Mouse (Mus musculus) heart, embryonic 14.5 days (tissue): ENCODE results near the gene Gm12355. TPM values are rescaled to one million over a fixed set of nuclear protein-coding genes. Genes with fewer than 3 reads are reported as not detected.

Experiments
- ATAC-seq: fragments of 200-750 bp; cut with Nextera tagmentation; 2 replicates; pipeline ENCODE4 v1.8.0; 2017; ENCODE audit warnings: low read depth, moderate TSS enrichment; ENCODE audit not compliant: insufficient number of reproducible peaks, insufficient read depth, low FRiP score
- H3K27ac ChIP-seq, 2 experiments: fragments of 200-500 bp in 1 of 2; fragments of 300-500 bp in 1 of 2; sonication (generic) in 1 of 2; replicated peaks in 1 of 2; 2 replicates each; pipeline ENCODE4 v1.5.1; 2012 to 2014; ENCODE audit warnings: low read depth in 2 of 2, low read length in 2 of 2, control low read depth in 1 of 2, mild to moderate bottlenecking in 1 of 2, mixed read lengths in 1 of 2; ENCODE audit not compliant: control insufficient read depth in 1 of 2, insufficient read depth in 1 of 2
- H3K27me3 ChIP-seq: fragments of 300-500 bp; sonication (generic); 2 replicates; pipeline ENCODE4 v1.6.1; 2014; ENCODE audit warnings: mild to moderate bottlenecking, low read length, control low read depth; ENCODE audit not compliant: control insufficient read depth, insufficient read depth
- H3K36me3 ChIP-seq: fragments of 300-500 bp; sonication (generic); 2 replicates; pipeline ENCODE4 v1.6.1; 2014; ENCODE audit warnings: mild to moderate bottlenecking, control low read depth, low read length, mixed read lengths; ENCODE audit not compliant: control insufficient read depth, insufficient read depth
- H3K4me1 ChIP-seq, 2 experiments: fragments of 200-500 bp in 1 of 2; fragments of 300-500 bp in 1 of 2; sonication (generic) in 1 of 2; 2 replicates each; pipeline ENCODE4 v1.6.1; 2012 to 2014; ENCODE audit warnings: low read length in 2 of 2, control low read depth in 1 of 2, mixed read lengths in 1 of 2; ENCODE audit not compliant: control insufficient read depth in 2 of 2, insufficient read depth in 2 of 2
- H3K4me2 ChIP-seq: fragments of 300-500 bp; sonication (generic); 2 replicates; pipeline ENCODE4 v1.6.1; 2014; ENCODE audit warnings: mild to moderate bottlenecking, low read length
- H3K4me3 ChIP-seq, 2 experiments: fragments of 200-500 bp in 1 of 2; fragments of 300-500 bp in 1 of 2; sonication (generic) in 1 of 2; 2 replicates each; pipeline ENCODE4 v1.5.1; 2012 to 2014; ENCODE audit warnings: low read length in 2 of 2, mild to moderate bottlenecking in 2 of 2, control low read depth in 1 of 2, low read depth in 1 of 2, moderate library complexity in 1 of 2; ENCODE audit not compliant: control insufficient read depth in 1 of 2, insufficient read depth in 1 of 2
- H3K9ac ChIP-seq: fragments of 300-500 bp; sonication (generic); 2 replicates; pipeline ENCODE4 v1.6.1; 2014; ENCODE audit warnings: mild to moderate bottlenecking, low read length
- H3K9me3 ChIP-seq: fragments of 300-500 bp; sonication (generic); 2 replicates; pipeline ENCODE4 v1.6.1; 2016; ENCODE audit warnings: low read length, control low read depth; ENCODE audit not compliant: control insufficient read depth
- WGBS: fragments of 180-500 bp; shearing (Covaris S2); extraction: QIAGEN DNeasy Blood & Tissue Kit; methylation state at CpG from one replicate; pipeline ENCODE4 v1.1.7; 2014; 5-methylcytosine and 5-hydroxymethylcytosine counted together
- polyA plus RNA-seq: library from polyadenylated mRNA; unstranded; fragments of >200 nt; fragmentation: Nextera tagmentation; extraction: Ambion mirVana; gene quantifications from 2 replicates; pipeline ENCODE4 v1.2.1, GENCODE M21; 2014

Gm12355 gene
- polyA plus RNA-seq, 1 experiment from 2014 or later, result 0.68 TPM

DNA sequence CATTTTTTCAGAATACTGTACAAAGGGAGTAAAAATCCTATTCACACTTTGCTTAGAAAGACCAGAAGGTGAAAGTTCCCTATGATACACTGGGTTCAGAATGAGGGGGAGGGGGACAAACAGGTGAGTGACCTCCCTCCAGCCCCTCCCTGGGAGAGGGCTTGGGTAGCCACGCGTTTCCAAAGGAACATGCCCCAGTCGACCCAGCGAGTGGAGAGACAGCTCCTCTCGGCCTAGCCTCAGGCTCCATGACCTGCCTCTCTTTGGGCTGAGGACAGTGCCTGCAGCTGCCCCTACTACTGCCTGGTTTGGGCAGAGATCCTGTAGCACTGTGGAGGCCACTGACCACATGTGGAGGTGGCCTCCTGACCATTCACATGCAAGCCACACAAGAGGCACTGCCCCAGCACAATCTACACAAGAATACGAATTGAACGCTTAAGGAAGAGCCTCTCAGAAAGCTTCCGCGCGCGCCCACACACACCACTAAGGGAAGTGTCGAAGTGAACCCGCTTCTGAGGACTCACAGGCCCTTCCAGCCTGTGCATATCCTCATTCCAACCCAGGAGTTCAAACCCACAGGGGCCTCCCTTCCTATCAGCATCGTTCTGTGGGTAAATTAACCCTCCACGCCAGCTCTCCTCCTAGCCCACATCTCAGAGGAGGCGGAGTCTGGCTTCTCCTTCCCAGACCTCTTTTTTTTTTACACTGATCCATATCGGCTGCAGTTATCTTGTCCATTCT is 44.0 kb downstream of the Gm12355 start:
- Histone ChIP-seq H3K27ac (no peak overlapping the region), H3K4me1 (peaks cover 35 to 58% of the 10 kb centered on the region in 2 experiments), H3K4me2 (no peak overlapping the region), H3K9me3 (no peaks in the 10 kb centered on the region), H3K27me3 (no peaks in the 10 kb centered on the region), H3K4me3 (no peak overlapping the region), H3K36me3 (peaks cover 29% of the 10 kb centered on the region), H3K9ac (no peak overlapping the region)
- 52% methylated on average over 17 of the region's 17 CpGs for WGBS
- no peak for ATAC-seq

DNA sequence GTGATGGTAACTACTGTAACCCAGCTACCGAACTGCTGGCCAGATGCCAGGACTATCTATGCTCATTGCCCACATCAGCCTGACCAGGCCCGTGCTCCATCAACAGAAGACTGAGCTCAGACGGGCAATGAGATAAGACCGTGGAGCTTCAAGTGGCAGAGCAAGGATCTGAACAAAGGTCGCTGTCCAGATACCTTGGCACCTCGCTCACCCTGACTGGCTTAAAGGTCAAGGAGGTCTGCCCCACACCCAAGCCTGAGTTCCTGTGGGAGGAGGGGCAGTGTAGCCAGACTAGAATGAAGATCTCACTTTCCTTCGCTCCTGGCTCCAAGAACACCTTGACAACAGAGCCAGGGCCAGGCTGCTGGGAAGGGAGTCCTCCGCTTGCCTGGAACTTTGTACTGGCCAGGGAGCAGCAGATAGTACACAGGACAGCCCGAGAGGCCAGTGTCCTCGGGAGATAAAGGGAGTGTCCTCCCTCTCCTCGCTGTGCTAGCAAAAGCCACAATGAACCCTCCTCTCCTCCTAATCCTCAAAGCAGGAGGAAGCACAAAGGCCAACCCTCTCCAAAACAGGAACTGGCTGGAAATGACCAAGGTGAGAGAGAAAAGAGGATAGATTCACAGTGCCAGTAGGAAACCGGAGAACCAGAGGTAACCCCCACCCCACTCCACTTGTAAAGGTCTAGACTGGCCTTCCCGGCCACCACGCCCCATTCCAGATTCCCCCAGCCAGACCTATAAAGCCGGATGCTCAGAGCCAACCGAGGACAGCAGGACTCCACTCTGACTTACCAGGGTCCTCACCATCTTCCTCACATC is 45.0 kb downstream of the Gm12355 start:
- peak; percentile 3; the same call in 1 of the 2 replicates for ATAC-seq
- 29% methylated on average over 16 of the region's 16 CpGs for WGBS
- Histone ChIP-seq H3K4me2 (no peak overlapping the region), H3K9ac (no peak overlapping the region), H3K4me3 (no peak overlapping the region), H3K4me1 (peaks cover 34 to 49% of the 10 kb centered on the region in 2 experiments), H3K36me3 (peaks cover 29% of the 10 kb centered on the region), H3K9me3 (no peaks in the 10 kb centered on the region), H3K27ac (peak overlapping the region; percentile 46; a peak in 1 of 4 replicates), H3K27me3 (no peaks in the 10 kb centered on the region)

- Histone ChIP-seq H3K27me3 (no peaks in the 10 kb centered on the region), H3K4me1 (peaks cover 19 to 22% of the 10 kb centered on the region in 2 experiments), H3K9me3 (no peaks in the 10 kb centered on the region), H3K27ac (no peak overlapping the region), H3K4me3 (no peak overlapping the region), H3K36me3 (peaks cover 18% of the 10 kb centered on the region), H3K4me2 (no peak overlapping the region), H3K9ac (no peak overlapping the region)
- WGBS, result 87% methylated on average over 5 of the region's 5 CpGs
- no peak for ATAC-seq
Observed at GRCm38 (mm10) chr11:98577776-98578175, 47.7 kb downstream of the Gm12355 start.

Other genes with a start within 250 kb of the Gm12355 start
- gene Tcap, start 241.8 kb downstream of the Gm12355 start, polyA plus RNA-seq, result 169 and 178 TPM in 2 replicates
- gene Pnmt, start 239.2 kb downstream of the Gm12355 start, polyA plus RNA-seq, result 0.70 and 0.86 TPM in 2 replicates
- 14.2 and 15.5 TPM in 2 replicates for gene Pgap3, start 225.2 kb downstream of the Gm12355 start, polyA plus RNA-seq
- 54.5 and 55.1 TPM in 2 replicates for gene Erbb2, start 213.2 kb downstream of the Gm12355 start, polyA plus RNA-seq
- gene Mien1, start 186.7 kb downstream of the Gm12355 start, polyA plus RNA-seq, result 120 and 138 TPM in 2 replicates
- gene Grb7, start 179.3 kb downstream of the Gm12355 start, polyA plus RNA-seq, result 0.50 TPM in 1 of 2 replicates, not detected in the other
- gene Ikzf3, start 79.6 kb downstream of the Gm12355 start, polyA plus RNA-seq, result 0.19 TPM in 1 of 2 replicates, not detected in the other
- gene Zpbp2, start 74.6 kb downstream of the Gm12355 start, polyA plus RNA-seq, result 0.16 and 0.47 TPM in 2 replicates
- gene Ormdl3, start 38.3 kb downstream of the Gm12355 start, polyA plus RNA-seq, result 9.4 and 11.3 TPM in 2 replicates
- not detected in 2 replicates for gene Lrrc3c, start 27.4 kb downstream of the Gm12355 start, polyA plus RNA-seq
- not detected in 2 replicates for gene Gsdma3, start 699 bp upstream of the Gm12355 start, polyA plus RNA-seq
- gene Gsdma2, start 21.1 kb upstream of the Gm12355 start, polyA plus RNA-seq, result not detected in 2 replicates
- not detected in 2 replicates for gene Gsdma, start 38.7 kb upstream of the Gm12355 start, polyA plus RNA-seq
- gene Psmd3, start 56.9 kb upstream of the Gm12355 start, polyA plus RNA-seq, result 95.3 and 120 TPM in 2 replicates
- gene Csf3, start 75.6 kb upstream of the Gm12355 start, polyA plus RNA-seq, result not detected in 2 replicates
- 28.5 and 31.0 TPM in 2 replicates for gene Med24, start 103.8 kb upstream of the Gm12355 start, polyA plus RNA-seq
- 45.3 and 55.6 TPM in 2 replicates for gene Thra, start 115.0 kb upstream of the Gm12355 start, polyA plus RNA-seq
- gene Nr1d1, start 149.7 kb upstream of the Gm12355 start, polyA plus RNA-seq, result 6.0 and 6.4 TPM in 2 replicates
- 13.3 and 15.3 TPM in 2 replicates for gene Msl1, start 169.9 kb upstream of the Gm12355 start, polyA plus RNA-seq
- 22.6 and 22.9 TPM in 2 replicates for gene Casc3, start 179.2 kb upstream of the Gm12355 start, polyA plus RNA-seq
- gene Rapgefl1, start 211.1 kb upstream of the Gm12355 start, polyA plus RNA-seq, result 0.82 and 0.95 TPM in 2 replicates
- 3.1 and 3.2 TPM in 2 replicates for gene Wipf2, start 238.0 kb upstream of the Gm12355 start, polyA plus RNA-seq